Mouse (Mus musculus): Measurements from ENCODE around the gene Srgap3. TPM values are rescaled to one million over a fixed set of nuclear protein-coding genes. Genes with fewer than 3 reads are reported as not detected.
"Not testable (repeated sequence)": the region's sequence is repeated elsewhere in the genome, so short reads cannot be mapped to it uniquely, and the experiment has no call there.

The Srgap3 gene
- polyA plus RNA-seq, 1 experiment from 2014 or later: 53.5 TPM

GRCm38 (mm10) chr6:112868197-112868957 is 78.7 kb downstream of the Srgap3 start:
- H3K27me3 ChIP-seq: no peaks in the 10 kb centered on the region
- 89% methylated on average over 9 of the region's 9 CpGs for WGBS
- no peak overlapping the region for H3K27ac ChIP-seq
- no peaks in the 10 kb centered on the region for H3K9me3 ChIP-seq
- H3K36me3 ChIP-seq: peaks cover 13% of the 10 kb centered on the region
- H3K4me1 ChIP-seq (replicated peaks): peaks cover 70% of the 10 kb centered on the region
- H3K9ac ChIP-seq (replicated peaks): no peak overlapping the region
- no peak overlapping the region for H3K4me3 ChIP-seq (replicated peaks)
- no peak overlapping the region for H3K4me2 ChIP-seq (replicated peaks)
- no peak for ATAC-seq

DNA sequence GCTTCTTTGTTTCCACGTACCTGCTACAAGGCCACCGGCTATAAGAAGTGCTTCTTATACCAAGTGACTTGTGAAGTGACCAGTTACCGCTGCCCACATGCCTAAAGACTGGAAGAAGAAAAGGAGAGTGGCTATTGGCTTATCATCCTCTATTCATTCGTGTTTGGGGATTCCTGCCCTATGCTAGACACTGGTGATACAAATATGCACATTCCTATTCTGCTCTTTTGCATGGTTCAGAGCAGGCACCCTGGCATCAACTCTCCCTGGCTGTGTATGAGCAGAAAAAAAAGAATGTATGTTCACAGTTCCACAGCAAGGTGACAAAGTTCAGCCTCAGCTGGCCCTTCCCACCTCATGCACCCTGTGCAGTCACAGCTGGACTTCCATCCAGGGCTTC is 81.0 kb downstream of the Srgap3 start:
- no peak overlapping the region for H3K4me2 ChIP-seq (replicated peaks)
- no peak for ATAC-seq
- H3K9me3 ChIP-seq: no peaks in the 10 kb centered on the region
- peaks cover 74% of the 10 kb centered on the region for H3K4me1 ChIP-seq (replicated peaks)
- peaks cover 9% of the 10 kb centered on the region for H3K36me3 ChIP-seq
- H3K27me3 ChIP-seq: no peaks in the 10 kb centered on the region
- 75% methylated on average over 4 of the region's 4 CpGs for WGBS
- no peak overlapping the region for H3K9ac ChIP-seq (replicated peaks)
- H3K4me3 ChIP-seq (replicated peaks): no peak overlapping the region
- peak overlapping the region; percentile 68 for H3K27ac ChIP-seq

DNA sequence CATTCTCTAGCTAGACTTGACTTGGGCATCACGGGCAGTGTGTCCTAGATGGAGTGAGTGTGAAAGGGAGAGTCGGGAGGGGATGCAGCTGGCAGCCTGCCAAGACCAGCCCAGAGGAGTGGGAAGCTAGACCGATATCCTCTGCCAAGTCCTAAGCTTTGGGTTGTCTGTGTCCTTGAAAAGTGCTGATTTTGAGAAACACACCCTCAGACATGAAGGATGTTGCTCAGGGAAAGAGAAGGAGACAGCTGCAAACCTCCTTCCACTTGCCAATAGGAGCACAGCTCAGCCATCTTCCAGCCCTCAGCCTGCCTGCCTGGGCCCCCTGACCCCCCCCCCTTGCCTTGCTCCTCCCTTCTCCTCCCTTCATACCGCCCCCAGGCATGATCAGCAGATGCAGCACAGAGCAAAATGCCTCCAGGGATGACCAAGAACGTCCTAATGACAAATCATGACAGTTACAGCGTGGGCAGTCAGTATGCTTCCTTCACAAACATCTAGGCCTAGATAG is 82.0 kb downstream of the Srgap3 start:
- Histone ChIP-seq H3K4me1 (replicated peaks) (peaks cover 77% of the 10 kb centered on the region), H3K4me2 (replicated peaks) (no peak overlapping the region), H3K9ac (replicated peaks) (no peak overlapping the region), H3K36me3 (0 out of 2 replicates have a peak, but pooled peaks cover 3% of the 10 kb centered on the region), H3K27ac (peak overlapping the region; percentile 68), H3K9me3 (no peaks in the 10 kb centered on the region), H3K4me3 (replicated peaks) (no peak overlapping the region), H3K27me3 (no peaks in the 10 kb centered on the region)
- ATAC-seq: peak; percentile 66
- WGBS: 31% methylated on average over 6 of the region's 6 CpGs

DNA sequence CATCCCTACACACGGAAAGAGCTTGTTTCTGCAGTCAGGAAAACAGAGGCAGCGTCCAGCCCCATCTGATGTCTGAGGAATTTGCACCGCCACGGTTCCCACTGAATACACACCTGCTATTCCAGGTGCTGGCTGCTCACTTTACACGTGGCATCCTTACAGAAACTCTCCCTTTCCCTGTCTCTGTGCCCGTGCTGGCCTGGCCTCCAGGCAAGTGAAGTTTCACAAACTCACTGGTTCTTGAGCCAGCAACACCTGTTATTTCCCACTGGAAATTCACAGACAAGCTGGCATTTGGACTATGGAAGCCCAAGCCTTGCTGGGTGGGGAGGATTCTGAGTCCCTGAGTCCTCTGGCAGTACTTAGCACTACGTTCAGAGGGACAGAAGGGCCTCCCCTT is 84.6 kb downstream of the Srgap3 start:
- no peak overlapping the region for H3K4me2 ChIP-seq (replicated peaks)
- no peak overlapping the region for H3K9ac ChIP-seq (replicated peaks)
- 85% methylated on average over 7 of the region's 7 CpGs for WGBS
- H3K36me3 ChIP-seq: no peaks in the 10 kb centered on the region
- peaks cover 72% of the 10 kb centered on the region for H3K4me1 ChIP-seq (replicated peaks)
- H3K27me3 ChIP-seq: no peaks in the 10 kb centered on the region
- no peak overlapping the region for H3K27ac ChIP-seq
- ATAC-seq: no peak
- H3K4me3 ChIP-seq (replicated peaks): no peak overlapping the region
- no peaks in the 10 kb centered on the region for H3K9me3 ChIP-seq

DNA sequence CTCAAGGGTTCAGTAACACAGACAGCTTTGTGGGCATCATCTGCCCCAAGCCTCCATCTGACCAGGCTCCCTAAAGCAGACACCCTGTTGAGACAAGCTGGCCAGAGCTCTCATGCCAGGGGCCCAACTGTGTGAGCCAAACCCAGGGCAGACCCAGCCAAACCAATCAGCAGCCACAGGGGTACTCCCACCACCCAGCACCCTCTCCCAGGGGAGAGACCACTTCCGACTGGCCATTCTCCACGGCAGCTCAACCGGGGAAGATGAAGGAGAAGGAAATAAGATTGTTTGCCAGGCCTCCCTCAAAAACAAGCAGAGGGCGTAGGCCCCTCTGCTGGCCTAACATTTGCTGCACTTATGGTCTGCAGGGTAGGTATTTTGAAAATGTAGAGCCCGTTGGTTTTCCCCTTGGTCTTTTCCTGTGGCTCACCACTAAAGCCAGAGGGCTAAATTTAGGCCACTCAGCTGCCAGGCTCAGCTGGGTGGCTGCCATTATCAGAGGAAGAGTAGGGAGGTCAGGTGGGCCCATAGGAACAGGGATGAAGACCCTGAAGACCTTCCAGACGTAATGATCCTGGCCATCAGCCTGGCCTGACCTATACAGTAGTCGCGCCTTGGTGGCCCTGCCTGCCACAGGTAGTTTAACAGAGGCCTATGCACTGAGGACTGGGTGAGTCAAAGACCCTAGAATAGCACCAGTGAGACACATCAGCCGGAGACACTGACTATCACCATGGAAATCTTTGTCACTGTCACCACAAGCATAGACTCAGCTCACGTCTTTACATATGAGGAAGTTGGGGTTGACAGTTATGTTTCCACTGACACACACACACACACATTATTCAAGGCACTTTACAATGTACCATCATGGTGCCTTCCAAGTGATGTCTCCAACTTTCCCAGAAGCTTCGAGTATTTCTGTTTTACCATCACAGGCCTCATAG is 85.4 kb downstream of the Srgap3 start:
- no peak overlapping the region for H3K4me2 ChIP-seq (replicated peaks)
- H3K4me1 ChIP-seq (replicated peaks): peaks cover 73% of the 10 kb centered on the region
- ATAC-seq: no peak
- peak overlapping the region; percentile 47; the same call in 1 of the 2 replicates for H3K27ac ChIP-seq
- no peak overlapping the region for H3K4me3 ChIP-seq (replicated peaks)
- H3K9ac ChIP-seq (replicated peaks): no peak overlapping the region
- no peaks in the 10 kb centered on the region for H3K9me3 ChIP-seq
- H3K36me3 ChIP-seq: no peaks in the 10 kb centered on the region
- WGBS: 81% methylated on average over 11 of the region's 11 CpGs
- H3K27me3 ChIP-seq: no peaks in the 10 kb centered on the region

- H3K9me3 ChIP-seq; H3K36me3 ChIP-seq; H3K27me3 ChIP-seq; H3K4me2 ChIP-seq (replicated peaks); H3K4me3 ChIP-seq (replicated peaks); H3K9ac ChIP-seq (replicated peaks); ATAC-seq: not testable (repeated sequence)
- 96% methylated on average over 5 of the region's 5 CpGs for WGBS
- 0 out of 2 replicates have a peak overlapping the region, but pooled peaks have one; percentile 47 for H3K27ac ChIP-seq
- peaks cover 73% of the 10 kb centered on the region for H3K4me1 ChIP-seq (replicated peaks)
Observed at GRCm38 (mm10) chr6:112860290-112860689, 86.8 kb downstream of the Srgap3 start.

- ATAC-seq: peak; percentile 85
Observed at GRCm38 (mm10) chr6:112857057-112857456, 90.0 kb downstream of the Srgap3 start.

DNA sequence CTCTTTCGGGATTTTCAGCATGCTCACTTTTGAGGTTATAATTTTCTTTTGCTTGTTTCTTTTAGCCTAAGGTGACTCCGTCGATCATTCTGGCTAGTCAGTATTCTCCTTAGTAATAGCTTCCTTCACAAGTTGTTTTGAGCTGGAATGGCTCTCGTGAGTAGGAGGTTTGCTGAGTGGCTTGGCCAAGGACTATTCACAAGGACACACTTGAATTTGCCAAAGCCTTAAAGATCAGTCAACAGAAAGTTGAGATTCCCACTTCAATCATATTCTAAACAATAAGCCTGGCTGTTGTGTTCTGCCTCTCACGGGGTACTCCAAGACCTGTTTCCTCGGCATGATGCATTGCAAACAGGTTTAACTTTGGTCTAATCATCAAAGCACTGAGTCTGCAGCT is 91.9 kb downstream of the Srgap3 start:
- Histone ChIP-seq H3K4me2 (replicated peaks) (no peak overlapping the region), H3K36me3 (no peaks in the 10 kb centered on the region; the same call in 1 of the 2 replicates), H3K4me3 (replicated peaks) (no peak overlapping the region), H3K27me3 (no peaks in the 10 kb centered on the region), H3K9me3 (no peaks in the 10 kb centered on the region), H3K4me1 (replicated peaks) (peaks cover 75% of the 10 kb centered on the region), H3K9ac (replicated peaks) (no peak overlapping the region), H3K27ac (peak overlapping the region; percentile 35; the same call in 1 of the 2 replicates)
- WGBS: 76% methylated on average over 6 of the region's 6 CpGs
- ATAC-seq: no peak

More at GRCm38 (mm10) chr6:112857057-112857456, 90.0 kb downstream of the Srgap3 start:
- H3K36me3 ChIP-seq: no peaks in the 10 kb centered on the region
- no peaks in the 10 kb centered on the region for H3K27me3 ChIP-seq
- no peaks in the 10 kb centered on the region for H3K9me3 ChIP-seq
- H3K4me1 ChIP-seq (replicated peaks): peaks cover 77% of the 10 kb centered on the region
- no peak overlapping the region for H3K4me2 ChIP-seq (replicated peaks)
- H3K9ac ChIP-seq (replicated peaks): no peak overlapping the region
- 18% methylated on average over 6 of the region's 6 CpGs for WGBS
- H3K4me3 ChIP-seq (replicated peaks): no peak overlapping the region
- H3K27ac ChIP-seq: peak overlapping the region; percentile 81

GRCm38 (mm10) chr6:112852261-112853235 is 94.5 kb downstream of the Srgap3 start:
- H3K9ac ChIP-seq (replicated peaks): no peak overlapping the region
- H3K4me3 ChIP-seq (replicated peaks): no peak overlapping the region
- peaks cover 91% of the 10 kb centered on the region for H3K4me1 ChIP-seq (replicated peaks)
- no peak for ATAC-seq
- H3K27ac ChIP-seq: peak overlapping the region; percentile 52
- no peak overlapping the region for H3K4me2 ChIP-seq (replicated peaks)
- H3K9me3 ChIP-seq: no peaks in the 10 kb centered on the region
- H3K27me3 ChIP-seq: no peaks in the 10 kb centered on the region
- no peaks in the 10 kb centered on the region; the same call in none of the 2 replicates for H3K36me3 ChIP-seq
- WGBS: 58% methylated on average over 14 of the region's 14 CpGs

DNA sequence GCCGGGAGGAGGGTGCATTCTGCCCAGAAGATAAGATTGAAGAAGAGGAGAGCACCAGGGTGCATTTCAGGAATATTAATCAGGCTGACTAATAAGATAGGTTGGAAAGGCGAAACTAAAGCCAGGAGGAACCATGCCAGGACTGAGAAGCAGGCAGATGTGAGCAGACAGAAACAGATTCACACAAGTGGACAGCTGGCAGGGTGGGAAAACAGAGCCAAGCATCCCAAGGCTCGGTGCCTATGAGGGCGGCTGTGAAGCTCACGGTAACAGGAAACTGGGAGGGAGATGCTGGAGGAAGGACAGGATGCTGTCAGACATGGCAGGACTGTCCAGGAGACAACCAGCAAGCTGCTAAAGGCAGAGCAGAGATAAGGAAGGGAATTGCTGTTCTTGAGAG is 96.3 kb downstream of the Srgap3 start:
- Histone ChIP-seq H3K4me1 (replicated peaks) (peaks cover 82% of the 10 kb centered on the region), H3K27me3 (no peaks in the 10 kb centered on the region), H3K36me3 (peaks cover 3% of the 10 kb centered on the region), H3K4me2 (replicated peaks) (no peak overlapping the region), H3K9ac (replicated peaks) (0 out of 2 replicates have a peak overlapping the region, but pooled peaks have one; percentile 37), H3K9me3 (no peaks in the 10 kb centered on the region), H3K4me3 (replicated peaks) (no peak overlapping the region), H3K27ac (peak overlapping the region; percentile 41; the same call in 1 of the 2 replicates)
- WGBS: 68% methylated on average over 5 of the region's 5 CpGs
- ATAC-seq: 0 out of 2 replicates have a peak, but pooled peaks have one; percentile 2

GRCm38 (mm10) chr6:112848629-112849180 is 98.4 kb downstream of the Srgap3 start:
- peaks cover 73% of the 10 kb centered on the region for H3K4me1 ChIP-seq (replicated peaks)
- 95% methylated on average over 8 of the region's 8 CpGs for WGBS
- H3K36me3 ChIP-seq: peaks cover 12% of the 10 kb centered on the region
- no peak overlapping the region; the same call in 1 of the 2 replicates for H3K27ac ChIP-seq
- no peak for ATAC-seq
- no peaks in the 10 kb centered on the region for H3K9me3 ChIP-seq
- no peak overlapping the region for H3K4me3 ChIP-seq (replicated peaks)
- no peak overlapping the region for H3K4me2 ChIP-seq (replicated peaks)
- H3K9ac ChIP-seq (replicated peaks): no peak overlapping the region
- H3K27me3 ChIP-seq: no peaks in the 10 kb centered on the region
